Mouse (Mus musculus): ENCODE measurements around the gene Snrpd3.
A peak's percentile ranks its signal among the peaks of the same experiment; 100 is the strongest.
"Not testable (repeated sequence)": the region's sequence is repeated elsewhere in the genome, so short reads cannot be mapped to it uniquely, and the experiment has no call there.

Snrpd3 gene

DNA sequence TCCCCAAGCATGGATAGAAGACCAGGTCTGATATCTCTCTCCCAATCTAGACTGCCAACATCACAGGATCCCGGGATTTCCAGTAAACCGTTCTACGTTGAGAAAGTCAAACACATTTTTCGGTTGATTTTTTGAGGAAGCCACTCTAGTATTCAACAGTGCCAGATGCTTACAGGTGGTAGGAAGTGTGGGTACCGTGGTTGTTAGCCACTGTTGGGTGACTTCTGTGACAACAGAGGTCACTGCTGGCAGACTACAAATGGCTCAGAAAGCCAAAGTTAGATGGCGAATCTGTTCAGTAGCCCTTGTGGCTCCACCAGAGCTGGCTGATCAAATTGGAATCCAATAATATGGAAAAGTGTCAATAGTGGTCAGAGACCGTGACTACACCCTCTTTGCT lies 13.7 kb upstream of the Snrpd3 start:
- no peak for DNase-seq

DNA sequence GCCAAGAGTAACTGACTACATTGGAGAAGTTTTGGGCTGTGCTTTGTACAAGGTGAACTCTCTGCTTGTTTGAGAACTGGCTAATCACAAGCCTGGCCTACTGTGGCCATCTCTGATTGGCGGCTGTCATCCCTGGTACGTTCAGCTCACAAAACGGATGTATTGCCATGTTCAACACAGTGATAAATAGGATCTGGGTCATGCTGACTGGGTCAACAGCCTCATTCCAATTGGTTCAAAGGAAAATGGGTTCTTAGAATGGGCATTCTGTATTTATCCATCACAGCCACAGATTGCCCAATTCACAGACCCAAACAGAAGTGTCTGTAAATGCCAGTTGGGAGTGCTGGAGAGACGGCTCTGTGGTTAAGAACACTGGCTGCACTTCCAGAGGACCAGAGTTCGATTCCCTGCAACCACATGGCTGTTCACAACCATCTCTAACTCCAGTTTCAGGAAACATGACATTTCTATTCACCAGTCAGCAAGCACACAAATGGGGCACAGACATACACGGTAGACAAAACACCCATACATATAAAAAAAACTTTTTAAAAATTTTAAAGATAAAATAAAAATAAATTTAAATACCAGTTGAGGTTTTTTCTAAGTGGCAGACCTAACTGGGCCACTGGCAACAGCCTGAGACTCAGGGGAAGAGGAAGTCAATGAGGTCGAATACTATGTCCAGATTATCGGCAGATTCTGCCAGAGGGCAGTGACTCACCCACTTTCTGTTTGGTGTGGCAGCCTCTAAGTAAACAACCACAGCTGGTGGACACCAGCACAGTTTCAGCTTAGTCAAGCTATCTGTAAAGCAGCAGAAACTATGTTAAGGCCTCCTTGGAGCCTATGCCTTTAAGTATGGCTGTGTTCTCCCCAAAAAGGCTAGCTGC lies 12.9 kb upstream of the Snrpd3 start:
- DNase-seq, result no peak

DNA sequence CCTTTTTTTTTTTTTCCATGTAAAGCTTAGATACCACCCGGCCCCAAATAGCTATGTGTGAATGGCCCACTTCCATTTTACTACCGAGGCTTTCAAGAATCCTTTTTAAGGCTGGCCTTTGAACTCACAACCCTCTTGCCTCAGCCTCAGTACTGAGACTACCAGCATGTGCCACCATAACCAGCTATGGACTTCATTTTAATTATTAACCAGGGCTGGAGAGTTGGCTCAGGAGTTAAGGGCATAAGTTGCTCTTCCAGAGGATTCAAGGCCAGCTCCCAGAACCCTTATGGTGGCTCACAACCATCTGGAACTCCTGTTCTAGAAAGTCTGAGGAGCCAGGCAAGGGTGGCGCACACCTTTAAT lies 12.2 kb upstream of the Snrpd3 start:
- DNase-seq, result no peak

DNA sequence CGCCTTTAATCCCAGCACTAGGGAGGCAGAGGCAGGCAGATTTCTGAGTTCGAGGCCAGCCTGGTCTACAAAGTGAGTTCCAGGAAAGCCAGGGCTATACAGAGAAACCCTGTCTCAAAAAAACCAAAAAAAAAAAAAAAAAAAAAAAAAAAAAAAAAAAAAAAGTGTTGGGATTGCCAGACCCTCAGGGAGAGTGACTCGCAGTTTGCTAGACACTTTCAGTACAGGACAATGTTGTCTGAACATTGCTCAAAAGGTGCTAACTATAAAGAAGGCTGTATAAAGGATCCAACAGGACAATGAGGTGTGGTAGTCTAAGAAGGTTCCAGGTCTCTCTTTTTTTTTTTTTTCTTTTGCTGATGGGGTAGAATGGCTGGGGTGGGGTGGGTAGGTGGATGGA lies 11.4 kb upstream of the Snrpd3 start:
- not testable (repeated sequence) for DNase-seq

DNA sequence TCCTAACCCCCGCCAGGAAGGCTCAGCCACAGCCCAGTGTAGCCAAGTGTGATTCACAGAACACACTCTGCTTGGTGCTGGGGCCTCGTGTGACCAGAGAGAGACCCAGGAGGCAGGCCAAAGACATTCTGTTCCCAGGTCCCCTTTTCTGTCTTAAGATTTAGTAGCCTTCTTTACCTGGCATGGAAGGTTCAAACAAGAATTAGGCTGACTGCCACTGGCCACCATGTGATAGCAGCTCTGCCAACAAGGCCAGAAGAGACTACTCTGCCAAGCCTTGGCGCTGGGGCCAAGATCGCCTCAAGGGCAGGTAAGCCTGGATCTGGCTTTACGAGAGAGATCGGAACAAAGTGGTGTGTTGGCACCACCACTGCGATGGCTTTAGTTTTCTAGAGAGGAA lies 6.9 kb upstream of the Snrpd3 start:
- DNase-seq, result no peak

DNA sequence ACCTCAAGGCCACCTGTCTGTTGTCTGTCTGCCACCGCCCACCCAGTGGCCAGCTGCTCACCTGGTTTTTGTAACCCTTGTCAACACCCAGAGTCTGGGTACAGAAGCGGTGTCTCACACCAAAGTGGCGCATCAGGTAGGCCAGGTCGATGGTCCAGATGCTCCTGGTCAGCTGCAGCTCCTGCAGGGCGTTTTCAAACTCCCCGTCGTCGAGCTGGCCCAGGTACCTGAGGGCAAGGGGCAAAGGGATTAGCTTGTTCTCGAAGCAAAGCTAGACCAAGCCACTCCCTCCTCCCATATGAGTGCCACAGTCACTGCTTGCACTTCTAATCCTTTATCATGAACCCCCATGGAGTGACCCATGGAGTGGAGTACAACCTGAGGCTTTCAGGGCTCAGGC lies 6.3 kb upstream of the Snrpd3 start:
- DNase-seq, result no peak

DNA sequence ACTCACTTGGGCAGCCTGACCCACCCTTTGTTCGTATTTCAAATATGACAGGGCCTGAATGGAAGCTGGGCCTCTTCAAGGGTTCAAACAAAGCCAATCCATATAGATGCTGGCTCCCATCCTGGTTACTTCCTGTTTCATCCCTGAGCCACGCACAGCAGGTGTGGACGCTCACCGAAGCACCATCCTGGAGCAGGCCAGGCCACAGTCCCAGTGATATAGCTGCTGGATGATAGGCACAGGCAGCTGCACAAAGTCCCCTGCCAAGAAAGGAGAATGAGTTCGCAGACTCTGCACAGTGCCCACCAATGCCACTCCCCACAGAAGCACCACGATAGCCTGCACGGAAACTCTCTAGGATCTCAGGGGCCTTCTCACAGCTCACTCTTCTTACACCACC lies 5.5 kb upstream of the Snrpd3 start:
- DNase-seq, result no peak

DNA sequence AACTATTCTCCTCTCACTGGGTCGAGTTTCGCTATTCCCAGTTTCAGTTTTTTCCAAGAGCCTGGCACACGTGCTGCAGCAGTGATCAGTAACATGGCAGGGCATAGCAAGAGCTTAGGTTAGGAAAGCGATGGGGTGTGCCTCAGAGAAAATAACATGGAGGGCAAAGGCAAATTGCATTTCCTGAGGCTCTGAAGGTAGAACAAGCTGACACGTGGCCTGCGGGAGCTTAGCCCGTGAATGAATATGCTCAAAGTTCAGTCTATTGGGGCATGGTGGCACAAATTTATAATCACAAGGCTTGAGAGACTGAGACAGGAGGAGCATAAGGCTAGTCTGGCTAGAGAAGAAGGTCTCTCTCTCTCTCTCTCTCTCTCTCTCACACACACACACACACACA lies 4.6 kb upstream of the Snrpd3 start:
- DNase-seq, result no peak

DNA sequence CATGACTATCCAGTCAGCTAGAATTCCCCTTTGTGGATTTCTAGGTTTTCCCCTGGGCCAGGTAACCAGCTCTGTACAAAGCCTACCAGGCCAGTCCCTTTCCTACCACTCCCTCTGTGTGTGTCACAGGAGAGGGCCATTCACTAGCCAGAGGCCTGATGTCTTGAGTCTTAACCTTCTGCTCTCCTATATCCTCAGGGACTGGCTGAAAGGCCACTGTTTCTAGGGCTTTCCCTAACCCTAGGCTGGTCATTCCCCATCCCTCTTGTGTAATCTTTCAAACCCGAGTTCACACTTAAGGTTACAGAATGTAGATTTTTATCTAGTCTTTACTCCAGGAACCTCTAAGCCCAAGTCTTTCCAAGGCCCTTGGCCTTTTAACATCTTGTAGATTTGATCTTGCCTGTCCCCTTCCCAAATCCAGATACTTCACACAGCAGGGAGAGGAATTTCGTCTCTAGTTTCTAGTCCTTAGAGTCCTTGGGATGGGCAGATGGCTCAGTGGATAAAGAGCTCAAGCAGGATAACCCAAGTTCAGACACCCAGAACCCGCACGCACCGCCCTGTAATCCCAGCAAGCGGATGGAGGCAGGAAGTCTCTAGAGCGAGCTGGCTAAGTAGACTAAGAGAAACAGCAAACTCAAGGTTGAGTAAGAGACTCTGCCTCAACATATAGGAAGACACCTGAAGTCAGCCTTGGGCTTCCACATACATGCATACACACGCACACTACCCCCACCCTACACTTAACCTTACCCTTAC lies 3.9 kb upstream of the Snrpd3 start:
- no peak for DNase-seq

DNA sequence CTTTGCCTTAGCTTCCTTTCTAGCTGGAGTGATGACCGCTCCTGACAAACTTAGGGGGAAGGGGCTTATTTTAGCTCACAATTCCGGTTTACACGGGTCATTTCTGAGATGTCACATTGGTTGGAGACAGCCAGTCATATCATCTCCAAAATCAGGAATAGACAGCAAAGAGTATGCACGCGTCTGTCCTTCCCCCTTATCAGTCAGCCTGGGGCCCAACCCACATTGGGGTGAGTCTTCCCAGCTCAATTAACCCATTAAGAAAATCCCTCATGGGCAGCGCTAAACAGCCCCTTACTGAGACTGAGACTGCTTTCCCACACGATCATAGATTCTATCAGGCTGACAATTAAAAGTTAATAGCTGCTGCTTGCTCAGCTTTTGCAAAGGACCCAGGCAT lies 3.0 kb upstream of the Snrpd3 start:
- no peak for DNase-seq

DNA sequence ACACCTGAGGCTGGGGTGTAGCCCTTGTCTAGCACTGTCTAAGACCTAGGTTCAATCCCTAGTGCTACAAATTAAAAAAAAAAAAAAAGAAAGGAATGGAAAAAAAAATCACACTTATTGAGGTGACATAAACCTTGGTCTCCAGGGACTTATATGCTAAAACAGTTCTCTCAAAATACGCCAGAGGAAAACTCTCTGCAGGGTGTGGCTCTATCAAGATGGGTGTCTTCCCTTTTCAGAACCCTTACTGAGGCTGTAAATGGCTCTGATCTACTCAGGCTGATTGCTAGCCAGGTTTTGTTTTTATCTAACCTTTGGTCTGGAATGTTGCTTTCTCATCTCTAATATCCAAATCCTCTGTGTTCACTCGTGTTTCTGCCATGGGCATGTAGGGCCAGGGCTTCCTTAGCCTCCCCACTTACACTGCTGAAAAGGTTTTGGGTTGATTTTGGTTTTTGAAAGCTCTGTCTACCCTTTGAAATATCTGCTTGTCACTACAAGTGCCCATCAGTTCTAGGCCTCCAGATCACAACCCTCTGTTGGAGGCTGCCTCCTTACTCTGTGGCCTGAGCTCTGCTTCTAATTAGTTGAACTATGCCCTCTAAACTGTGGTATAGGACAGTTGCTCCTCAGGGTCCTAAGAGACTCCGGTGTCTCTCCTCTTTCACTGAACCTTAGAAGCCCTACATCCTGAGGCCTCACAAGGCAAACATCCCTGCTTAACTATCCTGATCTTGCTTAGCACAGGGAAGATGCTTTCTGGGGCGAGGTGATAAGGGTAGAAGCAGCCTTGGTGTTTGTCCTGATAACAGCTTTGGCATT lies 1.9 kb upstream of the Snrpd3 start:
- DNase-seq, result no peak

DNA sequence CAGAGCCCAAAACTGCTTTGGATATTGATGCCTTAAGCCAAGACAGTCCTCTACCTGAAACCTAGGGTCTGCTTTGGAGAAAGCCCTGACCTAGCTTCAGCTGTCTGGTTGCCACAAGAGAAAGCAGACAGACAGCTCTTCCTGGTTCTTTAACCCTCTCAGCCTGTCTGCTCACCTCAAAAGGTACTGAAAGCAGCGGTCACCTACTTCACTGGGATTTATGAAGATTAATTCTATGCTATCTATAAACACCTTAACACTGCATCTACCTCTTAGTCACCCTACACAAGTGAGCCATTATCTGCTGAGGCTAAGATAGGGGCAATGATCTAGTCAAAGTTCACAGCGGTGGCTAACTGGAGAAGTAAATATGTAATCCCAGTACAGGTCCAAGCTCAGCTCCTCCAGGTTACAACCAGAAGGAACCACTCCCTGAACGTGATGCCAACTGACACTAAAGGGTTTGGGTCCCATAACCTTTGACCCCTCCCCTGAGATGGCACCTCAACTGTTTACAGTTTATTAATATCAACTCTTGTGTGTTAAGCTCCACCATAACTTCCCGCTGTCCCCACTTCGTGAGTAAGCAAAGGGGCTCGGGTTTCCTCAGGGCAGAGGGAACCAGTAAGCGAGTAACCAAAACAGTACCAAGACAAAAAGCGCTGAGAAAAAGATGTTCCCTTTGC lies 1.2 kb upstream of the Snrpd3 start:
- no peak for DNase-seq

DNA sequence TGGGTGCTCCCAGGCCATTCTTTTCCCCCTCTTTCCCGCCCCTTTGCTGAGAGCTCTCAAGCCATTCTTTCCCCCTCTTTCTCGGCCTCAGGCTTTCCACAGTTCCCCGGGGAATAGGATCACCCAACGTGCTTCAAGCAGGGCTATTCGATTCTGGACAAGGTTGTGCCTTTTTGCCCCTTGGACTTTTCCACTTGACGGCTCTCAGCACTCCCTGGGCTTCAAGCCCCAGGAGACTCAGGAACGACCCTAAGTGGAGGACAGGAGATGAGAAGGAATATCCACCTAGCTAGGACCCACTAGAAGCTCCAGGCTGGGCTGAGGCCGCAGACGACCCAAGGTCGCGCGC lies 653 bp upstream of the Snrpd3 start:
- DNase-seq, result no peak

DNA sequence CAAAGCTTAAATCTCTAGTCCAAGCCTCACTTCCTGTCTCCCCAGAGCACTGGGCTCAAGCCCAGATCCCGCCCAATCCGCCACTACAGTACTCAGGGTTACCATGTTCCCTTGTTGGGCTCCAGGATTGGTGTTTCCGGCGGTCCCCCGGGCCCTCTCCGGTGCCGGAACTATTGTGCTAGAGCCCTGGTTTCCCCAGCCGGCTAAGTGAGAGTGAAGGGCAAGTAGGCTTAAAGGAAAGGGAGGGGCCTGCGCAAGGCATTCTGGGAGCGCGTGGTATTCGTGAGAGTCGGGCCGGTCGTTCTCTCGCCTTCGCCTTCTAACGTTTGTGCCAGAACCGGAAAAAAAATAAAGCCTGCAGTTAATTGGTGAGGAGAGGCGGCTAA lies 400 bp downstream of the Snrpd3 start, which contains the start of gene Gucd1:
Gucd1 (minus strand) TSS at position 215 of the 386 bp plus-strand sequence.
- DNase-seq, result peak; percentile 97

DNA sequence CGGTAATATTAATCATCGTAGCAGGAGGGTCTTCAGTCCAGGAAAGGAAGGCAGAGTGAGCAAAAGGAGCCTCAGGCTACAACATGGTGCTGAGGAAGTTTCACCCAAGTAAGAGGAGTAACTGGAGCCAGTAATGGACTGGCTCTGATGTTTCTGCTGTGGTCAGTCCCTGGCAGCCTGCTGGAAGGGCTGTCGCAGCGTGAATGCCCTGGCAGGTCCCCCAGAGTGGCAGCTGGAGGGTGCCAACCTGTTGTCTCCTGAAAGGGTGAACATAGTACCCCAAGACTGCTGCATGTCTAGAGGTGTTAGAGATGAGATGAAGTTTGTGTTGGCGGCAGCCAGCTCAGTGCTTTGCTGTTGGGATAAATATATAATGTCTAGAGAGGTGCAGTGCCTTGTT lies 3.2 kb downstream of the Snrpd3 start:
- no peak for DNase-seq

DNA sequence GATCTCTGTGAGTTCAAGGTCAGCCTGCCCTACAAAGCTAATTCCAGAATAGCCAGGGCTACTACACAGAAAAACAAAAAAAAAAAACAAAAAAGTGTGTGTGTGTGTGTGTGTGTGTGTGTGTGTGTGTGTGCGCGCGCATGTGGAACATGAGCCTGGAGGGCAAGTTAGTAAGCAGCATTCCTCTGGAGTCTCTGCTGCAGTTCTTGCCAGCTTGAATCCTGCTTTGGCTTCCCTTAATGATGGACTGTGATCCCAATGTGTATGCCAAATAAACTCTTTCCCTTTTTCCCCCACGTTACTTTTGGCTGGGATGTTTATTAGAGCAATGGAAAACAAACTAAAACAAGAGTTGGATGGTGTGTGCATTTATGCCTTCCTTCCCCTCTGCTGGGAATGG lies 4.3 kb downstream of the Snrpd3 start:
- no peak for DNase-seq

DNA sequence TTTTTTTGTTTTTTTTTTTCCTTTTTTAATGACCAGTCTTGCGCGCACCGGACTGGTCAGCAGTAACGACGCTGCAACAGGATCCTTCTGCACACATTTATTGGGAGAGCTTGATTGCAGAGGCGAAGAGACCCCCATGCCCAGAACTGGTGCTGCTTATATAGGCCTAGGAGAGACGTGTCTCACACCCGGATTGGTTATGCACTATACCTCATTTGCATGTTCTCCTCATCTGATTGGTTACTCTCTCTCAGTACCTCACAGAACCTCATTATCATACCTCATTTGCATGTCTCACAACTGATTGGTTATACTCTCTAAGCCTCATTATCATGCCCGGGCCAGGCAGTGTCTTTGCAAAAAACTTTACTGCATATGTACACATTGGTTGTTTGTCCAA lies 8.1 kb downstream of the Snrpd3 start:
- DNase-seq, result not testable (repeated sequence)

DNA sequence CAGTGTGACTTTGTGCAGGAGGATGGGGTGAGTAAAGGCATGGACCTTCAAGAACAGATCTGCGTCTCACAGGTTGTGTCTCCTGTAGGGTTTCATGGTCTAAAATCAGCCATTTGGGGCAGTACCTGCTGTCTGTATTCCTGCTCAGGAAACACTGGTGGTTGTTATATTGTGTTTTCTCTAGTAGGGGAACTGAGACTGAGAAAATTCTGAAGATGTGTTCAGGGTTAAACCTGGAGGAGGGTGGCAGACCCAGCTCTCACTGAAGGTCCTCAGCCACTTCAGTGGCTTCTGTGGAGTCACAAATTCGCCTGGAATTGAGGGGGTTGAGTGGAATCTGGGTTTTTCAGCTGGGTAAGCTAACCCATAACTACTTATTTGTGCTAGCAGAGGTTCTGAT lies 13.0 kb downstream of the Snrpd3 start:
- no peak for DNase-seq

DNA sequence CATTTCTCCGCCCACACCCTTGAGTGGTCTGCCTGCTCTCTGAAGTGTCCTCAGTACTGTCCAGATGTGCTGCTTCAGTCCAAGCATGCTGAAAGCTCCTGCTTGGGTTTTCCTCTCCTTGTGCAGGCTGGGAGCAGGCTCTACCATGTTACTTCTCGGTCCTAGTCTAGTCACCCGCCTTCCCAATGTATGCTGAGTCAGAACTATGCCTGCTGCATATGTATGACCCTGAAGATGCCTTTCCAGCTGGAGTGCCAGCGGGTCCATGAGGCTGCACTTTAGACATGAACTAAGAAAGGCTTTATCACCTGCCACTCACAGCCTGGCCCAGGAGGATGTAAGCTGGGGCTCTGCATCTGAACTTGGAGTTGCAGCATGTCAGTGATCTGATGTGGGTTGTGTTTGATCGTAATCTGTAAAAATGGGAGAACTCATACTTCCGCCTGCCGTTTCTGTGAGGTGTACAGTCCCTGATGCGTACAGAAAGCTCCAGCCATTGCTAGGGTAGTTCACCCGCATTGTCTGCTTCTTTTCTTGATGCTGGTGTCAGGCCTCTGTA lies 14.3 kb downstream of the Snrpd3 start:
- peak; percentile 61 for DNase-seq

DNA sequence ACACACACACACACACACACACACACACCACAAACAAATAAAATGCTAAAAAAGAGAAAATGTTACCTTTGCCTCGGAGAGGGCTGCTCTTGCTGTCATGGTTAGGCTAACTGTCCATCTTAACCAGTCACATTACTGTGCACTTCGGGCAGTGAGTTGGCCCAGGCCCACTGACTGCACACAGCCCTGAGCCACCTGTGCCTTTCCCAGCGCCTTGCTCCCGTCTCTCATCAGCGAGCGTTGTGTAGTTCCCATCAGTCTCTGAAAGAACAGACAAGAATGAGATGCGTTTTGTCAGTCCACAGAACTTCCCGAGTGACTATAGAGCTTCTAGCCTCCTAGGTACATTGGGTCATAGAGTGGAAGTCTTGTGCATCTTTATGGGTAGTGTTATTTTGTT lies 16.9 kb downstream of the Snrpd3 start:
- DNase-seq, result no peak

DNA sequence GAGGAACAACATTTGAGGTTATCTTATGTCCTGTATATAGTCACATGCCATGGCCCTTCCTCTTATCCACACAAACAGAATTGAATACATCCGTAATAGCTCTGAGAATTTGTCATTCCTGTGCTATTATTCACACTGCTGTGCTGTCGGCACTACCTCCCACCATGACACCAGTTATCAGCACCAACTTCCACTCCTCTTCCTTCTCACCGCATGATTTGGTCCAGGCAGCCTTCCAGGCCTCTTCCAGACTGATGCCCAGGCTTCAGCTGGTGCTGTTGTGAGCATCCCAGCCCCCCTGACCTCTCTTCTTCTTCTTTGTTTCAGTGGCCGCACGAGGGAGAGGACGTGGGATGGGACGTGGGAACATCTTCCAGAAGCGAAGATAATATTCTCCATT lies 17.6 kb downstream of the Snrpd3 start:
- DNase-seq, result no peak

DNA sequence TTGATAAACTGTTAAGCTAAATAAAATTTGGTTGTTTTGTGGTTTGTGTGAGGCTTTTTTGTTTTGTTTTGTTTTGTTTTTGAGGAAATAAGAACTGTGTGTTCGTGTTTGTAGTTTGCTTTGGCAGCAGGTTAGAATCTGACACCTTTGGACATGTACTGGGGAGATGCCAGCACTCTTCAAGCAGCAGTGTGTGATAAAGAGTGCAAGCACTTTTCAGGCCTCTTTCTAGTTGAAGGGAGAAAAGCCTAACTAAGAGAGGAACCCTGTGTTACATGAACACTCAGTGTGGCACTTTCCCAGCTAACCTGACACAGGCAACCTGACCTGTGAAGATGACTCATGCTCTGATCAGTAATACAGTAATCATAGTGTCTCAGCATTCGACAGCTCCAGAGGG lies 18.1 kb downstream of the Snrpd3 start:
- DNase-seq, result no peak

DNA sequence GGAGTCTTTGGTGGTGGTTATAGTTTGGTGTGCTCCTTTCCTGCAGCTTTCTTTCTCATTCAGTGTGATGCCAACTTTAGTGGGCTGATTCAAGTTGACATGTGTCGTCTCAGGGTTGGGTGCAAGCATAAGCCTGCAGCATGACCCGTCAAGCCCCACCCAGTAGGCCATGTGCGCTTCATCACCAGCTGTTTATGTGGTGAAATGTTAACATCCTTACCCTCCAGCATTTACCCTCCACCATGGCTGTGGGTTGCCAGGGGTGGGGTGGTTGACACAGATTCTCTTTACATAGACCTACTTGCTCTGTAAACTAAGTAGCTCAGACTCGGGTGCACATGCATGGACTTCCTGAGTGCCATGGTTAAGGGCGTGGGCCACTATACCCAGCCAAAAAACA lies 18.8 kb downstream of the Snrpd3 start:
- DNase-seq, result peak; percentile 34
